Mouse (Mus musculus) erythroid progenitor cell, adult 5-6 weeks (primary cell): ENCODE results near the gene Tfcp2. TPM values are rescaled to one million over a fixed set of nuclear protein-coding genes. Genes with fewer than 3 reads are reported as not detected.

Experiments
- ATAC-seq: replicated peaks from 2 replicates; pipeline ENCODE4 v1.8.0; 2016; ENCODE audit warnings: moderate number of reproducible peaks, mild to moderate bottlenecking, moderate TSS enrichment, inconsistent platforms; ENCODE audit not compliant: poor library complexity, low FRiP score, severe bottlenecking
- total RNA-seq, 2 experiments: library from RNA; stranded (forward) in 1 of 2; stranded (reverse) in 1 of 2; fragments of 150-400 nt in 1 of 2; fragments of 186-747, 209-891 nt in 1 of 2; gene quantifications; 2 replicates each; pipeline versions ENCODE4 v1.2.3 to v1.2.4; 2015 to 2017; ENCODE audit warnings: low replicate concordance in 2 of 2

Gene Tfcp2
- total RNA-seq (2015; ENCODE audit: low replicate concordance) (5.0 and 17.7 TPM in 2 replicates), total RNA-seq (2017; ENCODE audit: low replicate concordance) (17.1 and 21.6 TPM in 2 replicates)

GRCm38 (mm10) chr15:100551326-100552307 is at the start of gene Tfcp2:
Gene Tfcp2 (minus strand): TSS chr15:100552008.
- peak; percentile 98 for ATAC-seq

DNA sequence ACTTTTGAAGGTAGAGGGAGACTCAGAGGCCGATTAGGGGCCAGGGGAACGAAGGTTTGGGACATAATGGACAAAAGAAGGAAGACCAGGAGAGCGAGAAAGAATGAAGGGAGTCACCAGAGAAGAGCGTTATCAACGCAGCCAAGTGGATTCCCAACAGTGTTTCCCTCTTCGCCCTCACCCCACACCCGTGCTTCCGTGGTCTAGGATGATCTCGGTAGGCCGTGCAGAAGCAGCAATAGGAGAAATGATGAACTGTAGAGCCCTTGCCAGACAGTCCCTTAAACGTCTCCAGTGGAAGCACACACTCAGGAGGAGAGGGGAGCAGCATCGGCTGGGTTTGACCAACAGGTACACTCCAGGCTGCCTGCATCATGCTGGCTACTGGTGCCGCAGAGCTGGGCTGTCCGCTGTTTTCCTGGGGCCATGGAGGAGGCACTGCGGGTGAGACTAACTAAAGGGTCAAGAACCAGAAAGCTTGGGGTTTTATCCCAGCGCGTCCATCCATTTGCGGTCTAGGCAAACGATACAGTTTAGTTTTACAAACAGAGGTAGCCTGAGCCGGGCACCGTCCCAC is 49.0 kb upstream of the Tfcp2 start:
- no peak for ATAC-seq

DNA sequence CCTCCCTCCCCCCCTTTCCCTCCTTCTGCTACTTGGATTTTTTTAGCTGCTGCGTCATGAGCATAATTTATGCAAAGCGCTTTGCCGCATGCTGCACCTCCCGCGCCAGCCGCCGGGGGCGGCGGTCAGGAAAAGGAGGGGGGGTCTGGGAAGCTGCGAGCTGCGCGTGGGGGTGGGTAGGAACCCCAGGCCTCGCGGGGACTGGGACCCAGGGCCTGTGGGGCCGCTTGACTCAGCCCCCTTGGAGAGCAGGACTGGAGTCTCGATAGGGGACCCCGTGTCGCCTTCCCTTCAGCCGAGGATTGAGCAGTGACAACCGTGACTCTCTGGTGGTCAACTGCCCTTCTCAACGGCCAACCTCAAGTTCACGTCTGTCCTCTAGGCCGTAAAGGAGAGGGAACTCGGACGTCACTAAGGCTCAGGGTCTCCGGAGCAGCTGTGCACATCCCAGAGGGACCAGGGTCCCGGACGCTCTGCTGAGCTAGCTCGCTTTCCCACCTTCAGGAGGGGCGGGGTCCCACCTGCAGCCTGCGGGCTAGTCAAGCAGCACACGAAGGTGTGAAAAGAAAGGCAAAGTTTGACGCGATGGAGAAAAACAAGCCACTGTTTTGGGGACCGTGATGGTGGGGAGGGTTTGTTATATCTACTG is 48.4 kb upstream of the Tfcp2 start:
- no peak for ATAC-seq

GRCm38 (mm10) chr15:100599276-100600046 is 47.7 kb upstream of the Tfcp2 start, which contains the start of gene Pou6f1:
Gene Pou6f1 (minus strand): TSS chr15:100599984.
- ATAC-seq, result no peak

GRCm38 (mm10) chr15:100598883-100599275 is 47.1 kb upstream of the Tfcp2 start:
- no peak for ATAC-seq

DNA sequence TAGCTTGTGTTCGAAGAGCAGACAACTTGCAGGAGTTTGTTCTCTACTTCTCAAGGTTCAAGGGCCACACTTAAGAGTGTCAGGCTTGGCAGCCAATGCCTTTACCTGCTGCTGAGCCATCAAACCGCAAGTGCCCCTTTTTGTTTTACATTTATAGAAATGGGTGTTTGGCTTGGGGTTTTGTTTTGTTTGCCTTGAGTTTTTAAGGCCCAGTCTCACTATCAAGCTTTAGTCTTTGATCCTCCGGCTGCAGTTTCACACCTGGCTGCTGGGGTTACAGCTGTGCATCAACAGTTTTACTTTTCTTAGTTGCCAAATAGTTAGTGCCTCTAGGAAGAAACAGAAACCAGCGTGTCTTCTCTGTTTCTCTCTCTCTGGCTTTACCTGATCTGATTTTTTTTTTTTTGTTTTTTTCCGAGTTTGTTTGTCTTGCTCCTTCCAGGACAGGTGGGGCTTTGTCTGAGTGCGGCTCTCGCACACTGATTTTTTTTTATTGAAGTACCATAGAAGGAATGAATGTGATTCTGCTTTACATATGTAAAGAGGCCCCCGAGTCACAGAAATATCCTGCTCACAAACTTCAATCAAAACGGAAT is 46.6 kb upstream of the Tfcp2 start:
- ATAC-seq, result no peak

- ATAC-seq, result no peak
These were observed 41.0 kb upstream of the Tfcp2 start for GRCm38 (mm10) chr15:100592817-100593216.

DNA sequence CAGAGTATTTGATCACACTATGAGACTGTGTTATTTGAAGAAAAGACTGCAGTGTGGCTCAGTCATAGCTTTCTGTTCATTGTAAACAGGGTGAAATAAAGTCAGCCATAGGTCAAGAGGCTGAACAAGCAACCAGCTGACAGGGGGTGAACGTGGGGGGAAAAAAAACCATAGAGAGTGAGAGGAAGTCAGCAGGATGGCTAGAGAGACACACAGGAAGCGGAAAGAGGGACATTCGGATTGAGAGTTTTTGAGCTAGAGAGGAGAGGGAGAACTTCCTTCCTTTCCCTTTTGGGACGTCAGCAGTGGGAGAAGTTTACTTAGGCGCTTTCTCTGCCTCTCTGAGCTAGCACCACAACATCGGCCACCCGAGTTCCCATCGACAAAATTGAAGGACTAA is 38.6 kb upstream of the Tfcp2 start:
- ATAC-seq, result no peak

DNA sequence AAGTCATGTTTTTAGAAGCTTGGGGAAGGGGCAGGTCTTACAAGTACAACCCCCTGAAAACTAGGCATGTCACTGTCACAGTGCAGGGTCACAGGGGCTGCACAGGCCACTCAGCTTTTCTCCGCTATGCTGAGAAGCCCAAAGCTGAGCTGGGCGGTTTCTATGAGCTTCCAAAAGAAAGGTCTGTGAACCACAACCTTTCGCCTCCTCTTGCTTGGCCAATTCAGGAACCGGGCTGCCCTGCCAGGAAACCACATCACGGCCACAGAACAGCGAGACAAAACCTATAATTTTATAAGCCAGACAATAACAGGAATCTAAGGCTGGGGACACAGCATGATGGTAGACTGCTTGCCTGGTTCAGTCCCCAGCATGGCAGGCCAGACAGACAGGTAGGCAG is 36.5 kb upstream of the Tfcp2 start:
- no peak for ATAC-seq

DNA sequence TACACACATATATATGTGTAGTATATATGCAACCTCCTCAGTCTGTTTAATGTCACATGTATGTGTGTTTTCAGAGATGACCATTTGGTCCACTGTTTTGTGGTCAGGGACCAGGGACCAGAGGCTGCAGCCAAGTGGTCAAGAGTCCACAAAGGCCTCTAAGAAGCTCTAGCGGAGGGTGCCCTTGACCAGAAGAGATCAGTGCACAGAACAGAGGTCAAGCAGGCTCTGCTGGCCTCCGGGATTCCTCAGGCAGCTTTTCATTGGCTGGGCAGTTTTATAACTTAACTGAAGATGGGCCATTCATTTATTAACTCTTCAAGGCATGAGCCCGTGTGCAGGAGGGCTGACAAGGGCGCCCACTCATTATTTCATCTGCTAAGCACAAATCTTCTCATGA is 35.4 kb upstream of the Tfcp2 start:
- no peak for ATAC-seq

DNA sequence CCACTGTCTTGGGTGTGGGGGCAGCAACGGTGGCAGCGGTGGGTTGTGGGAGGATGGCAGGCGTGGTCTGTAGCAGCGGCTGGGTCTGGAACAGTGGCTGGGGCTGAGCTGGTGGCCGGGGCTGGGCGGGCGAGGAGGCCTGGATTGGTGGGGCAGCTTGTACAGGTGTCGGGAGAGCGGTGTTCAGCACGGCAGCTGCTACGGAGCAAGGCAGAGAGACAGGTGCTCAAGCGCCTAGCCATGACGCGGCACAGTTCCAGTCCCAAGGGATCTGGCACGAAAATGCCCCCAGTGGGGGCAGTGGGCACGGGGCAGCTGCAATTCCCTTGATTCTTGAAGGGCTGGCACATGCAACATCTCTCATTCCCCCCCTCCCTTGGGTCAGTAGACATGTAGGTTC is 34.1 kb upstream of the Tfcp2 start:
- no peak for ATAC-seq

- no peak for ATAC-seq
These were observed 28.3 kb upstream of the Tfcp2 start for GRCm38 (mm10) chr15:100580108-100580507.

GRCm38 (mm10) chr15:100577972-100578371 is 26.2 kb upstream of the Tfcp2 start:
- no peak for ATAC-seq

DNA sequence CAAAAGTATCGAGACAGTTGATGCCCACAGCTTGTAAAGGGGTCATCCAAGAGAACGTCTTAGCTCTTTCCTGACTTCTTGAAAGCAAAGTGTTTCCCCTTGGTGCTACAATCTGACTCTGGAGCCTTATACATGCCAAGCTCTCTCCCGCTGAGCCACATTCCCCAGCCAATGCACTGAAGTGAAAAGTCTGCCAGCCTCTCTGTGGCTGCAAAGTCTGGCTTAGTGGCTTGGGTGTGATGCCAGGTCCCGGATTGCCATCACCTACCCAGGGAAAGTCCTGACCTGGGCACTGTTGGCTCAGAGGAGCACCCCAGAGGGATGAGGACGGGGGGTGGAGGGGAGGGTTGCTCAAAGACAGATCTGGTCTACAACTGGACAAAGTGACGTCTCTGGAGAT is 25.0 kb upstream of the Tfcp2 start:
- no peak for ATAC-seq

GRCm38 (mm10) chr15:100576392-100576791 is 24.6 kb upstream of the Tfcp2 start:
- ATAC-seq, result no peak

- no peak for ATAC-seq
These were observed 23.6 kb upstream of the Tfcp2 start for GRCm38 (mm10) chr15:100575366-100575765.

DNA sequence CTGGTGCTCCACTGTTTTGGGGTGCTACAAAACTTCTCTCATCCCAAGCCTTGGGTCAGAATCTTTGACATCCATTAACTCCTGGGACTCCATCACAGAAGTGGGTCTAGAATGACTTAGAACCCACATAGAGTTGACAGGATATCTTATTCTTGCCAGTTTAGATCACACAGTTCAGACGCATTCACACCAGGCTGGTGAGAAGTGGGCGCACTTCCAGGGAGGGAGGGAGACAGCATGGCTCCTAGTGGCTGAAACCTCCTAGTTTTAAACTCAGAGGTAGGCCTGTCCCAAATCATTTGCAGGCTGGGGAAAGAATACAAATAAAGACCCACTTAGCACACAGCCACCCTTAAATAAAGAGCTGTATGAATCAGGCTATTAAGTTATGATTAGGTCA is 22.6 kb upstream of the Tfcp2 start:
- no peak for ATAC-seq

GRCm38 (mm10) chr15:100573946-100574345 is 22.1 kb upstream of the Tfcp2 start:
- ATAC-seq, result no peak

DNA sequence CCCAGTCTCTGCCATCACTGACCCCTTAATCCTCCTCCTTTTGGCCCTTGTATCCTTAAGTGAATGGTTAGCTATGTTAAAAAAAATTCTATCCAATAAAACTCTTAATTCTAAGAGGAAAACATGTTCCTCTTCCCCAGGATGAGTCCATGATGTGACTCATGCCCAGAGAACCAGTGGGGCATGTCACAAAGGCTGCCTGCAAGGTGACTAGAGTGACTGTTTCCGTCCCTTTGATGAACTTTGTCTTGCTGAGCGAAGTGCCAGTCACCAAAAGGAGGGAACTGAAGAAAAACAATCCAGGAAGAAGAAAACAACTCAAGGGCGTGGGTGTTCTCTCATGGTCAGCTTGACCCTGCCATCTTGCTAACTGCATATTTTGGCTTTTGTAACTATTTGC is 17.4 kb upstream of the Tfcp2 start:
- ATAC-seq, result no peak
